Mouse (Mus musculus): ENCODE measurements around the gene Mrps12. TPM values are rescaled to one million over a fixed set of nuclear protein-coding genes. Genes with fewer than 3 reads are reported as not detected.

The Mrps12 gene
- polyA plus RNA-seq, 1 experiment from 2014 or later, result 73.3 TPM

DNA sequence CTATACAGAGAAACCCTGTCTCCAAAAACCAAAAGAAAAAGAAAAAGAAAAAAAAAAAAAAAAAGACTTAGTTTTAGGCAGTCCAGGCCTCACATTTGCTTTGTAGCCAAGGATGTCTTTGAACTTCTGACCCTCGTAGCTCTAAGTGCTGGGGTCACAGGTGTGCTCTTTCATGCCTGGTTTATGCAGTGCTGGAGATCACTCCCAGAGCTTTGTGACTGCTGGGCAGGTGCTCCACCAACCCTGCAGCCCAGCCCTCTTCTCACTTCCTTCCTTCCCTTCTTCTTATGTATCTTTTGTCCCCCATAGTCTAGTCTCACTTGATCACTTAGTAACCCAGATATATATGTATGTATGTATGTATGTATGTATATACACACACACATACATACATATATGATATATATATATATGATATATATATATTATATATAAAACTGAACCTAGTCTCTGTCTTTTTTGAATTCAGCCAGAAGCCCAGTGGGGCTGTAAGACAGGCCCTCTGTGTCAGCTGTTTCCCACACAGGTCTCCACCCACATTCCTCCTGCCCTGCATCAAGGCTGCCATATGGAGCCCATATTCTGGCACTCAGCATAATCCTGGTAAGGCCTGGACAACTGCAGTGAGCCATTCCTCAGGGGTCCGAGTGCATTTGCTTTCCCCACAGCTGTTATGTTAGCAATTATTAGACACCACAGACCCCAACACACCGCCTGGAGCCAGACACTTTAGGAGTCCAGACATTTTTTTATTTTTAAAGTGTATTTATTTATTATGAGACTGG is 20.7 kb downstream of the Mrps12 start:
- Histone ChIP-seq H3K4me2 (ENCODE audit: low read depth, low read length) (no peak overlapping the region), H3K4me1 (ENCODE audit: control insufficient read depth, low read depth, low read length) (no peaks in the 10 kb centered on the region), H3K36me3 (ENCODE audit: control insufficient read depth, insufficient read depth) (no peaks in the 10 kb centered on the region), H3K27me3 (ENCODE audit: control insufficient read depth, insufficient read depth, low read depth, low read length) (no peaks in the 10 kb centered on the region), H3K27ac (ENCODE audit: low read length) (no peak overlapping the region), H3K9me3 (replicated peaks; ENCODE audit: control insufficient read depth, low read length) (no peaks in the 10 kb centered on the region), H3K4me3 (ENCODE audit: low read depth, low read length) (no peak overlapping the region), H3K9ac (ENCODE audit: low read depth, low read length) (no peak overlapping the region)
- WGBS (ENCODE audit: insufficient replicate concordance), result 69% methylated on average over 3 of the region's 3 CpGs
- no peak for ATAC-seq (ENCODE audit: low read depth)

GRCm38 (mm10) chr7:28719650-28720049 is 22.0 kb downstream of the Mrps12 start:
- H3K4me2 ChIP-seq (ENCODE audit: low read depth, low read length), result no peak overlapping the region
- H3K4me1 ChIP-seq (ENCODE audit: control insufficient read depth, low read depth, low read length), result no peaks in the 10 kb centered on the region
- 59% methylated on average over 2 of the region's 2 CpGs for WGBS (ENCODE audit: insufficient replicate concordance)

DNA sequence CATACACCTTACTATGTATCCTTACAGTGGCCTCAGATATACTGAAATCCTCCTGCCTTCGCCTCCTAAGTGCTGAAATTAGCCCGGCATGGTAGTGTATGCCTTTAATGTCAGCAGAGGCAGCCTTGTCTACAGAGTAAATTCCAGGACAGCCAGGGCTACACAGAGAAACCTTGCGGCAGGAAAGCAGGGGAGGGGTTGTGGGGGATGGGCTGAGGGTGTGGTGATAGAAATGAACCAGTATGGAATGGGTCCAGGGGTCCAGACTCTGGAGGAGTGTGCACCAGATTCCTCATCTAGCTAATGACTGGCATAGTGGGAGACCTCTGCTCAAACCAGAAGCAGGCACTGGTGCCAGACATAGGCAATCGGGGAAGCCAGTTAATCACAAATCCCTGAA is 22.5 kb downstream of the Mrps12 start:
- Histone ChIP-seq H3K27me3 (ENCODE audit: control insufficient read depth, insufficient read depth, low read depth, low read length) (no peaks in the 10 kb centered on the region), H3K4me2 (ENCODE audit: low read depth, low read length) (no peak overlapping the region), H3K9ac (ENCODE audit: low read depth, low read length) (no peak overlapping the region), H3K4me3 (ENCODE audit: low read depth, low read length) (no peak overlapping the region), H3K4me1 (ENCODE audit: control insufficient read depth, low read depth, low read length) (no peaks in the 10 kb centered on the region), H3K36me3 (ENCODE audit: control insufficient read depth, insufficient read depth) (no peaks in the 10 kb centered on the region), H3K9me3 (replicated peaks; ENCODE audit: control insufficient read depth, low read length) (no peaks in the 10 kb centered on the region), H3K27ac (ENCODE audit: low read length) (no peak overlapping the region)
- ATAC-seq (ENCODE audit: low read depth), result no peak
- 42% methylated on average over 4 of the region's 4 CpGs for WGBS (ENCODE audit: insufficient replicate concordance)

More at GRCm38 (mm10) chr7:28719650-28720049, 22.0 kb downstream of the Mrps12 start:
- Histone ChIP-seq H3K27me3 (ENCODE audit: control insufficient read depth, insufficient read depth, low read depth, low read length) (no peaks in the 10 kb centered on the region), H3K36me3 (ENCODE audit: control insufficient read depth, insufficient read depth) (no peaks in the 10 kb centered on the region), H3K9ac (ENCODE audit: low read depth, low read length) (no peak overlapping the region), H3K4me3 (ENCODE audit: low read depth, low read length) (no peak overlapping the region), H3K27ac (ENCODE audit: low read length) (no peak overlapping the region), H3K9me3 (replicated peaks; ENCODE audit: control insufficient read depth, low read length) (no peaks in the 10 kb centered on the region)
- no peak for ATAC-seq (ENCODE audit: low read depth)

- H3K9ac ChIP-seq (ENCODE audit: low read depth, low read length), result no peak overlapping the region
- no peak for ATAC-seq (ENCODE audit: low read depth)
- H3K27me3 ChIP-seq (ENCODE audit: control insufficient read depth, insufficient read depth, low read depth, low read length), result no peaks in the 10 kb centered on the region
- H3K27ac ChIP-seq (ENCODE audit: low read length), result no peak overlapping the region
- no peaks in the 10 kb centered on the region for H3K4me1 ChIP-seq (ENCODE audit: control insufficient read depth, low read depth, low read length)
- WGBS (ENCODE audit: insufficient replicate concordance), result 71% methylated on average over 10 of the region's 10 CpGs
- no peak overlapping the region for H3K4me2 ChIP-seq (ENCODE audit: low read depth, low read length)
- H3K4me3 ChIP-seq (ENCODE audit: low read depth, low read length), result no peak overlapping the region
- H3K36me3 ChIP-seq (ENCODE audit: control insufficient read depth, insufficient read depth), result no peaks in the 10 kb centered on the region
- H3K9me3 ChIP-seq (replicated peaks; ENCODE audit: control insufficient read depth, low read length), result no peaks in the 10 kb centered on the region
Observed at GRCm38 (mm10) chr7:28717726-28718125, 23.9 kb downstream of the Mrps12 start.

- Histone ChIP-seq H3K4me3 (ENCODE audit: low read depth, low read length) (peak within 1 kb of the TSS; percentile 49), H3K4me2 (ENCODE audit: low read depth, low read length) (peak within 1 kb of the TSS; percentile 62), H3K9me3 (replicated peaks; ENCODE audit: control insufficient read depth, low read length) (no peaks in the 10 kb centered on the region), H3K9ac (ENCODE audit: low read depth, low read length) (peak within 1 kb of the TSS; percentile 31; the same call in 1 of the 2 replicates), H3K36me3 (ENCODE audit: control insufficient read depth, insufficient read depth) (no peaks in the 10 kb centered on the region), H3K4me1 (ENCODE audit: control insufficient read depth, low read depth, low read length) (no peaks in the 10 kb centered on the region), H3K27ac (ENCODE audit: low read length) (no peak within 1 kb of the TSS), H3K27me3 (ENCODE audit: control insufficient read depth, insufficient read depth, low read depth, low read length) (no peaks in the 10 kb centered on the region)
- 7% methylated on average over 35 of the region's 36 CpGs for WGBS (ENCODE audit: insufficient replicate concordance)
- peak; percentile 58; the same call in 1 of the 2 replicates for ATAC-seq (ENCODE audit: low read depth)
Observed at GRCm38 (mm10) chr7:28716590-28717281, 24.9 kb downstream of the Mrps12 start, which contains the start of gene Fbxo17. TSS of gene Fbxo17 (plus strand) at chr7:28716804.

DNA sequence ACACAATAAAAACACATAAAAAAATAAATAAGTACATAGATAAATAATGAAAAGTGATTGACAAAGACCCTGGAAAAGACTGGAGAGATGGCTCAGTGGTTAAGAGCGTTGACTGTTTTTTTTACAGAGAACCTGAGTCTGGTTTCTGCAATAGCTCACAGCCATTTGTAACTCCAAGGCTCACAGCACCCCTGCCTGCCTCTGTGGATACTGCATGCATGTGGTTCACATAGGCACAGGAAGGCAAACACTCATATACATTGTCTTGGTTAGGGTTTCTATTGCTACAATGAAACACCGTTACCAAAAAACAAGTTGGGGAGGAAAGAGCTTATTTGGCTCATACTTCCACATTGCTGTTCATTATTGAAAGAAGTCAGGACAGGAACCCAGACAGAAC is 26.0 kb downstream of the Mrps12 start:
- no peak for ATAC-seq (ENCODE audit: low read depth)
- H3K27me3 ChIP-seq (ENCODE audit: control insufficient read depth, insufficient read depth, low read depth, low read length), result no peaks in the 10 kb centered on the region
- WGBS (ENCODE audit: insufficient replicate concordance), result 75% methylated on average over 2 of the region's 2 CpGs
- H3K27ac ChIP-seq (ENCODE audit: low read length), result no peak overlapping the region
- no peak overlapping the region for H3K4me3 ChIP-seq (ENCODE audit: low read depth, low read length)
- no peak overlapping the region for H3K9ac ChIP-seq (ENCODE audit: low read depth, low read length)
- H3K36me3 ChIP-seq (ENCODE audit: control insufficient read depth, insufficient read depth), result no peaks in the 10 kb centered on the region
- H3K9me3 ChIP-seq (replicated peaks; ENCODE audit: control insufficient read depth, low read length), result no peaks in the 10 kb centered on the region
- no peak overlapping the region for H3K4me2 ChIP-seq (ENCODE audit: low read depth, low read length)
- H3K4me1 ChIP-seq (ENCODE audit: control insufficient read depth, low read depth, low read length), result no peaks in the 10 kb centered on the region

DNA sequence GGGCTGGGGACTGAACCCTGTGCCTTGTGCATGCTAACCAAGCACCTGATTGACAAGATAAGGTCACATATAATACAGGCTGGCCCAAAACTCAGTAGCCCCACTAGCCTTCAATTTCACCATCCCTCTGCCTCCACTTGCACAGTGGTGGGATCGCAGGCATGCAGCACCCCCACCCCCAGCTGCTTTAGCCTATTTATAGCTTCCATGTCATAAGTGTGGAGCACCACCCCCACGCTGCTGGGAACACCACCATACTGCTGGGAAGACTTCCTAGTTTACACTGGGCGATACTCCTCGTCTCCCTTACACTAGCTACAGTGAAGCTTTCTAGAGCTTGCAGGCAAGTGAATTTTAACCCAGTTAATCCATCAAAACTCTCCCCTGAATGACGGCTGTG is 27.0 kb downstream of the Mrps12 start:
- Histone ChIP-seq H3K9ac (ENCODE audit: low read depth, low read length) (no peak overlapping the region), H3K4me3 (ENCODE audit: low read depth, low read length) (no peak overlapping the region), H3K27me3 (ENCODE audit: control insufficient read depth, insufficient read depth, low read depth, low read length) (no peaks in the 10 kb centered on the region), H3K36me3 (ENCODE audit: control insufficient read depth, insufficient read depth) (no peaks in the 10 kb centered on the region), H3K9me3 (replicated peaks; ENCODE audit: control insufficient read depth, low read length) (no peaks in the 10 kb centered on the region), H3K27ac (ENCODE audit: low read length) (no peak overlapping the region), H3K4me2 (ENCODE audit: low read depth, low read length) (no peak overlapping the region), H3K4me1 (ENCODE audit: control insufficient read depth, low read depth, low read length) (no peaks in the 10 kb centered on the region)
- 58% methylated on average over 5 of the region's 5 CpGs for WGBS (ENCODE audit: insufficient replicate concordance)
- ATAC-seq (ENCODE audit: low read depth), result no peak

- no peak overlapping the region for H3K9ac ChIP-seq (ENCODE audit: low read depth, low read length)
- no peak overlapping the region for H3K4me3 ChIP-seq (ENCODE audit: low read depth, low read length)
- H3K4me1 ChIP-seq (ENCODE audit: control insufficient read depth, low read depth, low read length), result no peaks in the 10 kb centered on the region
- WGBS (ENCODE audit: insufficient replicate concordance), result 57% methylated on average over 3 of the region's 3 CpGs
- H3K27me3 ChIP-seq (ENCODE audit: control insufficient read depth, insufficient read depth, low read depth, low read length), result no peaks in the 10 kb centered on the region
- H3K36me3 ChIP-seq (ENCODE audit: control insufficient read depth, insufficient read depth), result no peaks in the 10 kb centered on the region
- ATAC-seq (ENCODE audit: low read depth), result no peak
- no peak overlapping the region for H3K27ac ChIP-seq (ENCODE audit: low read length)
- no peak overlapping the region for H3K4me2 ChIP-seq (ENCODE audit: low read depth, low read length)
- H3K9me3 ChIP-seq (replicated peaks; ENCODE audit: control insufficient read depth, low read length), result no peaks in the 10 kb centered on the region
Observed at GRCm38 (mm10) chr7:28710962-28711361, 30.7 kb downstream of the Mrps12 start.

DNA sequence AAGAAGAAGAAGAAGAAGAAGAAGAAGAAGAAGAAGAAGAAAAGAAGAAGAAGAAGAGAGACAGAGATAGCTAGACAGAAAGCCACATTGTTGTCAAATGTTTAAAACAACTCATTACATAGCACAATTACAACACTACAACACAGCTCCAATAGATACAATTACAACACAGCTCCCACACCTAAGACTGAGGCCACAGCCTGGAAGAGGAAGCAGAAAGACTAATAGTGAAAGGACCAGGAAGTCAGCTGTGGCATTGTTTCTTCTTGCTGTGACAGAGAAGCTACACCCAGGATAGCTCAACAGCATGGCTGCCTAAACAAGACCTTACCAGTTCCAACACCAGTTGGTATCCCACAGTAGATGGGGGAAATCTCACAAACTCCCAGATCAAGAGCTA is 32.2 kb downstream of the Mrps12 start:
- no peak overlapping the region for H3K4me3 ChIP-seq (ENCODE audit: low read depth, low read length)
- no peaks in the 10 kb centered on the region for H3K36me3 ChIP-seq (ENCODE audit: control insufficient read depth, insufficient read depth)
- no peak for ATAC-seq (ENCODE audit: low read depth)
- no peak overlapping the region for H3K27ac ChIP-seq (ENCODE audit: low read length)
- no peaks in the 10 kb centered on the region for H3K27me3 ChIP-seq (ENCODE audit: control insufficient read depth, insufficient read depth, low read depth, low read length)
- no peaks in the 10 kb centered on the region for H3K9me3 ChIP-seq (replicated peaks; ENCODE audit: control insufficient read depth, low read length)
- no peak overlapping the region for H3K9ac ChIP-seq (ENCODE audit: low read depth, low read length)
- no peaks in the 10 kb centered on the region for H3K4me1 ChIP-seq (ENCODE audit: control insufficient read depth, low read depth, low read length)
- no peak overlapping the region for H3K4me2 ChIP-seq (ENCODE audit: low read depth, low read length)
